Mouse (Mus musculus) spleen, postnatal 10 days (tissue): ENCODE measurements around the gene Nkx2-5.

Experiments
- DNase-seq, 2 experiments: peaks; one replicate each; pipeline ENCODE4 v3.0.0; 2021 to 2022; ENCODE audit warnings: low spot score in 2 of 2

Gene Nkx2-5

DNA sequence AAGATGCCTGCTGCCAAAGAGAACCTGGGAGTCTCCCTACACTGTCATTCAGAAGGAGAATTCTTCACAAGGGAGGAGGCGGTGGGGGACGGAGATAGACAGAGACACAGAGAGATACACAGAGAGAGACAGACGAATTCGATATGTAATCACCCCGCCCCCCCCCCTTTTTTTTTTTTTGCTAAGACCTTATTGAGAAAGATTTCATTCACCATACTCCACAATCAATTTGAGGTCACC lies at the start of gene Nkx2-5:
Nkx2-5 (minus strand) TSS at position 101 of the 240 bp plus-strand sequence.
- no peak for DNase-seq

DNA sequence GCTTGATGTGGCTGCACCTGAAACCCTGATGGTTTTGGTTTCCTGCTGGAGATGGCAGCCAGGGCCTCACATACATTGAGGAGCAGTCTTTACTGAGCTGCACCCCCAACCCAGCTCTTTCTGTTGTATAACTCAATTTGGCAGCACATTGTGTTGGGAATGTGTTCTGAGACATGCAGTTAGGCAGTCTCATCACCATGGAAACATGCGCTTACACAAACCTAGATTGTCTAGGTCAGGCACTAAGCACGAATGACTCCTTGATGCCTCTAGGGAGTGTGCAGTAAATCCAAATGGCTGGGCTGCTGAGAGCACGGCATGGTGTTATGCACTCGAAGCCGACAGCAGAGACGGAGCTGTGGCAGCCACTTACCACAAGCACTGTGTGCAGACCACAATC lies 49.5 kb upstream of the Nkx2-5 start:
- DNase-seq: no peak

DNA sequence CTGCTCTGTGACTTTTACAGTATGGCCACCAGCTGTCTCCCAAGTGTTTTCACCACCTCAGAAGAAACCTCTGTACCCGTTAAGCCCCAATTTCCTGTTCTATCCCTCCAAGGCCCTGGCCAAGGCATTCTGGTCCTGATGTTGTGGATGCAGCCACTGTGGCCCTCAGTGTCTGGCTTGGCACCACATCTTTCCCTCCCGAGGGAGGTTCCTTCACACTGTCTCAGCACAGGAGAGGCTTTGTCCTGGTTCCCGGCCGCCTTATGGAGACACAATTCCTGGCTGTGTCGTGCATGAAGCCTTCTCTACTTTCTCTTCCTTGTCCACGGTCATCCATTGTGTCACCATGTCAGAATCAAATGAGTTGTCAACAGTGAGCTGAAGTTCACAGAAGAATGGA lies 48.7 kb upstream of the Nkx2-5 start:
- DNase-seq: no peak

DNA sequence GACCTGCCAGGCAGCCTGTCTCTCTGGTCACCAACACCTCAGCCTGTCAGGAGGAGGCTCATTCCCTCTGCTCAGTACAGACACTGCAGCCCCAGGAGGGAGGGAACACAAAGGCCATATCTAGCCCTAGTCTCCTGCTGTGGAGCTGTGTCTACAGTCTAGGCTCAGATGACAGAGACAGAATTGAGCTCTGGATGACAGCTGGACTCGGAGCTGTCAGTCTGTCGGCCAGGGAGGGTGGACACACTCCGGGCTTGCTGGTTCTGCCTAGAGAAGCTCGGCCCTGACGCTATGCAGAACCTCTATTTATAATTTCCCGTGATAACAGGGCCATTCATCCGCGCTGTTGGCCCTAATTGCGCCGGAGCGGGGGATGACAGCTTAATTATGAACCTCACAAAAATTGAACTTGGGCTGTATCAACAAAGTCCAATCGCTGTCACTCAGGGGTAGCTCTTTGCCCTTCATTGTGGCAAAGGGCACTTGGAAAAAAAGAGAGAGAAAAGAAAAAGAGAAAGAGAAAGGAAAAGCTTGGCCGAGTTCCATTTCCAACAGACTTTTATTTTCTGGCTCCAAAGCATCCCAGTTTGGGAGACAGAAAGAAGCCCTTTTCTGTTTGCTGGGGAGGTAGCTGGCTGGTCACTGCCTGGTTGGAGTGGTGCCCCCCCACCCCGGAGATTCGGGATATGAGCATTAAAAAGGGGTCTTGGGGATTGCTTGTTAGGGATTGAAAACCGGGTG lies 48.0 kb upstream of the Nkx2-5 start:
- DNase-seq: no peak

DNA sequence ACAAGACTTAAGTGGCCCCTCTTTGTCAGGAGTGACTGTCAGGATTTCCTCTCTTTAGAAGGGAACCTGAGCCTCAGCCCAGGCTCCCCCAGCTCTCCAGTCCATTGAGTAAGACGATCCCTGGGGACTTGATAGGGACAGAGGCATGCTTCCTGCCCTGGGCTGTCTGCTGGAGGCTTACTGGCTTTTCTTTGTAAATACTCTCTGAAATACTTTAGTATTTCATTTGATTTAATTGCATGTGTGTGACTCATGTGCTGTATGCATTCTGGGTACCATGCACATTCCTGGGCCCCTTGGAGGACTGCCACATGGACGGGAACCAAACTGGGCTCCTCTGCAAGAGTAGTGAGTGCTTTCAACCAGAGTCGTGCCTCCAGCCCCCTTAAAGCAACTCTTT lies 43.1 kb upstream of the Nkx2-5 start:
- DNase-seq: no peak

DNA sequence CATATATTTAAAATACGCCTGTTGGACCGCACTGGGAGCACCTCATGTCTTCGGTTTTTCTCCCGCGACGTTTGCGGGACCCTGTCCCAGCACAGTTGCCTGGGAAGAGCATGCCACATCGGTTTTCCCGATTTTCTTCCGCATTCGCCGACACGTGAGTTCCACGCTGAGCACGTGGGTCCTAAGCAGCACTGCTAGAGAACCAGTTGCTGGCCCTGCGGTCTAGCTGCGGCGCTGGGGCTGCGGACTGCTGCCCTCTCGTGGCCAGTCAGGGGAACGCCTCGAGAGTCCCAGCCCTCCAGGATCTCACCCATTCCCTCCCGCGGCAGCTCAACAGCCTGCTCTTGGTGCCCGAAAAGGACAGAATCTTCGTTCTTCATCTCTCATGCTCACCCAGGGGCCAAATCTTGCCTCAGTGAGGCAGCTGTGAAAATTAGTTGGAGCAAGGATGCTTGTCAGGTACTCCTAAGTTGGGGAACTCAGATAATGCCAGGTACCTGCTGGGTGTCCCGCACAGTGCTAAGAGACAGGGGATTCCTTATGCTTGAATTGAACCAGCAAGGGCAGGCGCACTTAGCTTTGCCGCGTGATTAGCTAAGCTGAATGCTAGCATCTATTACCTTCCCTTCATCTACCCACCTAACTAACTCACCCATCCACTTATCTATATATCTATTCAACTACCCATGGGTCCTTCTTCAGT lies 41.4 kb upstream of the Nkx2-5 start:
- peak; percentile 79 to 88 for DNase-seq

DNA sequence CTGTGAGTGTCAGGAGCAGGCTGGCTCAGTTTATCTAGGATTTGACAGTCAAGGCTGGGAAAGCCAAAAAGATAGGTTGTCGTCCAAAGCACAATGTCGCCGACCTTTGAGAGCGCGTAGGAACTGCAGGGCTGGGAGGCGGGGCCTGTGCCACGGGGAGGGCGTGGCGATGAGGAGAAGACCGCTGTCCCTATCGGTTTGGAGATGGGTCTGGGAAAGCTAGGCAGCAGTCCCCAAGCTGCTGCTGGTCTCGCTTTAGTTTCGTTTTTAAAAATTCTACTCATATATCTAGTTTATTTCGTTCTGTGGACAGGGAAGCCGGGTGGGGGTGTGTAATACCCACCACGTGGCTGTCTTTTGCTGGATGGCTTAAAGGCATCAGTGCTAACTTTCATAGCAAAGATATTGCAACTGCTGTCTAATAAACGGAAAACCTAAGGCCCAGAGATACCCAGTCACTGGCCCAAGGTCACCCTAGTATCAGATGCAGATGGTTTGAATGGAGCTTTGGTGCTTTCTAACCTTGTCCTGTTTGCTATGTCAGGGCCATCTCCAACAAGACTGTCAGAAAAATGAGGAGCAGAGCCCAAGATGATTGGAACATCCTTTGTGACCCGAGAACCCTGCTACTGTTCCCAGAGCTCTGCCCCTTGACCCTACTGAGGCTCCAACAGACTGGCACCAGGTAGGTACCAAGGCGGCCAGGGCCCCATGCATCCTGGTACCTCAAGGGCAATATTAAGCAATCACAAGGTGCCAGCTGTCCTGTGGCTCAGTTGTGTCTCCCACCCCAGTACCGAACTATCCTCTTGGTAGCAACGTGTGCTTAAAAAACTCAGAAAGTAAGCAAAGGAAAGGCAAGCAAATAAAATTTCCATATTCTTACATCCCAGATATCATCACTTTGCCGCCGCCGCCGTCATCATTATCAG lies 40.5 kb upstream of the Nkx2-5 start:
- peak; percentile 72 to 91 for DNase-seq

DNA sequence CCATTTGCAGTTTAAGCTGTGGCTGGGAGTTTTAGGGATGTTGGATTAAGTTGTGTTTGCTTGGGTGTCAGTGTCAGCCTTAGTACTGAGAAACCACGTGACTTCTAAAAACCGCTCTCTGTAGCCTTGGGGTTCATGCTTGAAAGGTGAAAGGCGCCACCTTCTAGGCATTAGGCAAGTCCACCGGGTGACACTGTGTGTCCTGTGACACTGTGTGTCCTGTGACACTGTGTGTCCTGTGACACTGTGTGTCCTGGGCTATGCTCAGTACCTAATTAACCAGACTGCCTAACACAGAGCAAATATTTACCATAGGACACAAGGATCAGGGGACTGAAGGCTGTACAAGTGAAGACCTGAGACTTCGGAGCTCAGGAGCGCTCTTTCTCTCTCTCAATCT lies 38.8 kb upstream of the Nkx2-5 start:
- DNase-seq: no peak

DNA sequence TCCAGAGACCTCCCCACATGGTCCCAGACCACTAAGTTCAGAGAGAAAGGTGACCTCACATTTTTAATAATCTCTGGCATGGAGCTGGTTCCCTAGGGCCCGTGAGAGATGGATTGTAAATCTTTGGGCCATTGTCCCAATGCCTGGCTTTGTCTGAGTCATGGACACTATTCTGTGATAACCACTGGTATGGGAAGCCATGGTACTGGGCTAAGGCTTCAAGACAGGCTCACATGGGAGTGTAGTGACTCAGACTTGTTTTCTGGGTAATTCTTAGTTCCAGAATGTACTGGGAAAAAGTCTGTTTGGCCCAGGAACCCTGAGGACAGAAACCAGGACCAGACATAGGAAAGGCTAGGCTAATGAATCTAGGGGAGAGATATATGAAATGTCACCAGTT lies 37.9 kb upstream of the Nkx2-5 start:
- no peak for DNase-seq

DNA sequence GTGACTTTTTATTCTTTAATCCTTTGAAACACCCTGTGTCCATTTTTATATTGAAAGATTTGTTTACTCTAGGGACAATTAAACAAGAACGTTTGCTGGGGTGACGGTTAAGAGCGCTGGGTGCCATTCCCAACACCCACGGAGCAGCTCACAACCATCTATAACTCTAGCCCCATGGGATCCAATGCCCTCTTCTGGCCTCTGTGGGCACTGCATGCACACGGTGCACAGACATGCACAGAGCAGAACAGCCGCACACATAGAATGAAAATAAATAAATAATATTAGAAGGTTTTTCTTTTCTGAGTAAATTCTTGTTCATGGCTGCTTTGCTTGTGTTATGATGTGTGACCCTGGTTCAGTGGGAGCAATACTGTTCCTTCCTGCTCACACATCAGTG lies 34.4 kb upstream of the Nkx2-5 start:
- no peak for DNase-seq

DNA sequence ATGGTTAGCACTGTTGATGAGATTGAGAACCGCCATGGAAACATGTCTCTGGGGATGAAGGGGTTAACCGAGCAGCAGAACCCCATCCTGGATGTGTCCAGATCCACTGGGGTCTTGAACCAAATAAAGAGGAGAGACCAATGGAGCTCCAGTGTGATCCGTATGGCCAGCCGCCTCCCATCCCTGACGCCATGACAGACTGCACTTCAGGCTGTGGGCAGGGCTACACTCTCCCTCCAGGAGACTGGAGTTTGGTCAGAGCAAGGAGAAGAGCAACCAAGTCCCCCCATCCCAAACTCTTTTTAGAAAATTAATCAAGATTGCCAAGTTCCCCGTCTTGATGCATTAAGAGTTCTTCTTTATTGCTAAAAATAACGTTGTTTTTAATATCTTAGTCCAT lies 33.1 kb upstream of the Nkx2-5 start:
- no peak for DNase-seq

DNA sequence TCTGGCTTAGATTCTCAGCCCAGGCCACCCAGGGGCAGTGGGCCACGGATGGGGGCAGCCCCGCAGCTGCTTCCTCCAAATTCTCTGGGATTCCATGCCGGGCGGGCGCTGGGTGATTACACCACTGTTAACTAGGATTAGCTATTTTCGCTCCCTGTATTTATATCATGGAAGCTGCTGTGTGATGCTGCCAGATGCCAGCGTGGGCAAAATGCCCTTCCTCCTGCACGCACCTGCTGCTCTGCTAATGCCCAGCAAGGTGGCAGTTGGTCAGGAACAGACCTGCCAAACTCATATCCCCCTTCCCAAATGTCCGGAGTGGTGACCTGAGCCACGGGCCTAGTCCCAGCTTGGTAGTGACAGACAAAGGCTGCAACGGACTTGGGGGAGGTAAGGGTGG lies 29.7 kb upstream of the Nkx2-5 start:
- no peak for DNase-seq

DNA sequence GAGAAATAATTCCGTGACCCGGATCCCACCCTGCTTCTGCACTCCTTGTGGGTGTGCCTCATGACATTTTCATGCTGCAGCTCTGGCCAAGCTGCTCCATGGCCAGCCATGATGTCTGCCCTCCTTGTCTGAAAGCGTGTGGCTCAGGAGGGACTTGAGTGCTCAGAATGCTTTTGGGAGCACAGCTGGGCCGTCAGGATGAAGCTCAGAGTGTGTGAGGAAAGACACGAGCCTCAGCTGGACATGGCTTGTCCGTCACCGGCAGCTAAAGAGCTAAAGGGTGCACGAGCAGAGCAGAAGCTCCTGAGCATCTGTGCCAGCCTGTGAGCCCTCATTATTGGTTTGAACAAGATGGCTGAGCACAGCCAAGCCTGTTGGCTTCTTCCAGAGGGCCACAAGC lies 28.7 kb upstream of the Nkx2-5 start:
- no peak for DNase-seq

DNA sequence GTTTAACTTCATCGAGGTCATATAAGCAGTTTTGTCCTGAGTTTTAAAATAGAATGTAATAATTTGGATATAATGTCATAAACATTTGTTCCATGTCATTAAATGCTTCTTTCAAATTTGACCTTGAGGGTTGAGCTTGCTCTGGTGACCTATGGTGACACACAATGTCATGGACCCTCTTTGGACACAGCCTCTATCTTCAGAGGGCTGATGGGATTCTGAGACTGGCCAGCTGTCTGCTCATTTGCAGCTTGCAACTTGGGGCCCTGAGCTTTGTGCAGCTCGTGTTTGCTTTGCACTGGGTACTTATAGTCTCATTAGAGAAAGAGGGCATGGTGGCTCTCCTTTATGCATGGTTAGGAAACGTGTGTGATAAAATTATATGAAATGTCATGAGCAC lies 28.1 kb upstream of the Nkx2-5 start:
- no peak for DNase-seq

DNA sequence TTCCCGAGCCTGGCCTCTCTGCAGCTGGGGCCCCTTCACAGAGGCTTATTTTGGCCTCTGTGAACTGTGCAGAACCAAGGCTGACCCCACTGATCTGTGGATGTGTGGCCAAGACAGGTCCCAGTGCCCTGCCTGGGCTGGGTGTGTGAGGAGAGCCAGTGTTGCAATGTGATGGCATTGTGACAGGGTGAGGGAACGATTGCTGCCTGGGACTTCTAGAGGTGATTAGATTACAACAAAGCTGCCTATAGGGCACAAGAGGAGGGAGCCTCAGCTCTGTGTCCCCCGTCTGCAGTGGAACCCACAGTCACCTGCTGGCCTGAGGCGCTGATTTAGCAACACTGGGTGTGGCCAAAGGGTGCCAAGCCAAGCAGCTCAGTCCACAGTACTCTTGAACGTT lies 23.9 kb upstream of the Nkx2-5 start:
- DNase-seq: no peak

DNA sequence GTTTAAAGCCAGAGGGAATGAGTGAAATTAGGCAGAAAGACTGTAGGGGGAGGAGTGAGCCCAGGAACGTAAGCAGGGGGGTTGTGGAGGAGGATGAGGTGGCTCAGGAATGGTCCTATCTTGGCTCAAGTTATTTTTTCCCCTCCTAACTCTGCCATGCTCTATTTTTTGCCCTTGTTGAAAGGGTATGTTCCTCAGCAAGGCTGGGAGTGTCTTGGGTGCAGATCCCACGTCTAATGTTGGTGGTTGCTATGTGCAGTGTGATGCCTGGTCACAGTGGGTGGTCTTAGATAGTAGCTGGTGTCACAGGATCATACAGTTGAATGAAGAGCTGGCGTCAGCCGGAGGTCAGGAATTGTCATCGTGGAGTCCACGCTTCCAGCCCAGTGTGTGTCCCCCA lies 20.3 kb upstream of the Nkx2-5 start:
- DNase-seq: no peak

DNA sequence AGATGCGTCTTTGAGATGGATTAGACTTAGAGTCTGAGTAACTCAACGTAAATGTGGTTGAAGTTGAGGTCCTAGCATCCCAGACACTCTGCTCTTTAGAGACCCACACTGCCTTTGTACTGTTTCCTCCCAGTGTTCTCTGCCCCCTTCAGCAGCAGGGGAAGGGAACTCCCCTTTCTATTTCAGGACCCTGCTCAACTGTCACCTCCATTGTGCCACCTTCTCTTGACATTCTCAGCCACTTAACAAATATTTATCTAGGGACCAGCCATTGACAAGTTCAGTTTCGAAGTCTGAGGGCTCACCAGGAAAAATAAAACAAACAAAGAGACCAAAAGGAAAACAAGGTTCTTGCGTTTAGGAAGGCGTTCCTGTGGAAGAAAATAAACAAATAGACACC lies 19.5 kb upstream of the Nkx2-5 start:
- no peak for DNase-seq

DNA sequence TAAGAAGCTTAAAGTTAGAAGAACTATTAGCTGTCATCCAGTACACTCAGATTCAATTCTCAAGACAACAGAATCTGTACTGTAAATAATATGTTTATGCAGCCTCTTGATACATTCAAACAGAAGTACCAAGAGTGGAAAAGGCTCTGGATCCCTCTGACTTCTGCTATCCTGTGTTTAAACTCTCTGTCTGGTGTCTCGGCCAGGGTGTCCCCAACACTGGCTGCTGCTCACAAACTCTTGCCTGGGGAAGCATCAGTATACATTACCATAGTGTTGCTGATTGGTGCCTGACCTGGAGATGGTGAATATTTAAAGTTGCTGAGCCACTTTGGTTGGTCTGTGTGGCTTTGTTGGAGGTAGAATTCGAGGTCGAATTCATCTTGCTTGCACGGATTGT lies 17.0 kb upstream of the Nkx2-5 start:
- DNase-seq: no peak

DNA sequence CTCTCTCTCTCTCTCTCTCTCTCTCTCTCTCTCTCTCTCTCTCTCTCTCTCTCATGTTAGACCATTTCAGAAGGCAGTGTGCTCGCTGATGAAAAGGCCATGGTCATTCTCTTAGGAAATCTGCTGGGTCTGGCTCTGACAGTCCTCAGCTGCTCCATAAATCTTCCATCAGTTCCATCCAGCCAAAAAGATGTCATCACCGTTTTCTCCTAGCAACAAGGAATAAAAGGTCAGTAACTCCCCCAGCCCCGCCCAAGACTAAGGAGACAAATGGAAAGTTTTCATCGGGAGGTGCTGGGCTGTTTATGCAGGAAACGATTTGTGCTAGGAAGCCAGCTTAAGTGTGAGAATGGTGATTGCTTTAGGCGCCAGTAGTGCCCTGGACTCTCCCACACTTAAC lies 16.6 kb upstream of the Nkx2-5 start:
- no peak for DNase-seq

DNA sequence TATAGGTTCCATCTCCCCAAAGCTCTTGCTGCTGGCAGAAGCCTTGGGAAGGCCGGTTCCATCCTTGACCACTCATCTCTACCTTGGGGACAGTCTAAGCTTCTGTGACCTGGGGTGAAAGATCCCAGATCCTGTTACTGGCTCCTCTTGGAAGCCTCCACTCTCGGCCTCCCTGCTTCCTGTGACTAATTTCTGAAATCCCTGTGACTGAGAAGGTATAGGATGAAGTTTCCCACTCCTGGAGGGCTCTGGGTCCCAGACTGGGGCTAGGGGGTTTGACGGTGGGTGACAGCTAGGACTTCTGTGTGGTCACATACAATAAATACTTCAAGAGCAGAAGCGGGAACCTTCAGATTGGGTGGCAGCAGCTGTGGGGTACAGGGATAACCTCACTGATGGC lies 16.1 kb upstream of the Nkx2-5 start:
- DNase-seq: no peak

DNA sequence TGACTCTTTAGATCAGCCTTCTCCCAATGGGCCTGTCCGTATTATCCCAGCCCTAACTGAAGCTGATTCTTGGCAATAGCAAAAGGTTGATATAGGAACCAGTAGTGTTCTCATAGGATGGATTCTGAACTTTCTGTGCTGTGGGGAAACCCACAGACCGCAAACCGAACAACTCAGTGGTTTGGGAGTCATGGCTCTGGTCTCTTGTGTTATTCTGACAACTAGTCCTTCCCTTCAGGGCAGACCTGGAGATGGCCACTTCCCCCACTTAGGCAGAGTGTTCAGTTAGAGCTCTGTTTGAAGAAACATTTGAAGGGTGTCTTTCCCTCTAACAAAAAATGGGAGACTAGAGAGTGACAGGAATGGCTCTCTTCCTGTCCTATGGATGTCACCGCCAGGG lies 7.5 kb upstream of the Nkx2-5 start:
- no peak for DNase-seq

DNA sequence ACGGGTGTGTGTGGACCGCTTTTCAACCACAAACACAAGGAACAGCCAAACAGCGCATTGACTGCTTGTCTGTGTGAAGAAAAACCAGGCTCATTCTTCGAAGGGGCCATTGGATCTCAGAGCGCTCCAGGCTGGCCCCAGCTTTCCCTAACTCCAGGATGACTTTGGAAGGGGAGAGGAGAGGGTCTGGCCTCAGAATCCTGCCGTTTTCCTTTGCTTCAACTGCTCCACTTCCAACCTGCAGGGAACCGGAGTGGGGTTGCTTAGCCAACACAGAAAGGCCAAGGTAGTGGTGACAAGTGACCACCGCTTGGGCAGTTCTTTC lies 6.3 kb upstream of the Nkx2-5 start:
- DNase-seq: no peak
